Mouse (Mus musculus): ENCODE results near the gene Wdr13. TPM values are rescaled to one million over a fixed set of nuclear protein-coding genes. Genes with fewer than 3 reads are reported as not detected.
A peak's percentile ranks its signal among the peaks of the same experiment; 100 is the strongest.

The Wdr13 gene
- total RNA-seq (2014; rRNA removed; ENCODE audit: low replicate concordance) (130 and 155 TPM in 2 replicates), polyA plus RNA-seq (2015; fragmentation: Nextera tagmentation; extraction: Ambion mirVana) (24.4 and 26.4 TPM in 2 replicates)

DNA sequence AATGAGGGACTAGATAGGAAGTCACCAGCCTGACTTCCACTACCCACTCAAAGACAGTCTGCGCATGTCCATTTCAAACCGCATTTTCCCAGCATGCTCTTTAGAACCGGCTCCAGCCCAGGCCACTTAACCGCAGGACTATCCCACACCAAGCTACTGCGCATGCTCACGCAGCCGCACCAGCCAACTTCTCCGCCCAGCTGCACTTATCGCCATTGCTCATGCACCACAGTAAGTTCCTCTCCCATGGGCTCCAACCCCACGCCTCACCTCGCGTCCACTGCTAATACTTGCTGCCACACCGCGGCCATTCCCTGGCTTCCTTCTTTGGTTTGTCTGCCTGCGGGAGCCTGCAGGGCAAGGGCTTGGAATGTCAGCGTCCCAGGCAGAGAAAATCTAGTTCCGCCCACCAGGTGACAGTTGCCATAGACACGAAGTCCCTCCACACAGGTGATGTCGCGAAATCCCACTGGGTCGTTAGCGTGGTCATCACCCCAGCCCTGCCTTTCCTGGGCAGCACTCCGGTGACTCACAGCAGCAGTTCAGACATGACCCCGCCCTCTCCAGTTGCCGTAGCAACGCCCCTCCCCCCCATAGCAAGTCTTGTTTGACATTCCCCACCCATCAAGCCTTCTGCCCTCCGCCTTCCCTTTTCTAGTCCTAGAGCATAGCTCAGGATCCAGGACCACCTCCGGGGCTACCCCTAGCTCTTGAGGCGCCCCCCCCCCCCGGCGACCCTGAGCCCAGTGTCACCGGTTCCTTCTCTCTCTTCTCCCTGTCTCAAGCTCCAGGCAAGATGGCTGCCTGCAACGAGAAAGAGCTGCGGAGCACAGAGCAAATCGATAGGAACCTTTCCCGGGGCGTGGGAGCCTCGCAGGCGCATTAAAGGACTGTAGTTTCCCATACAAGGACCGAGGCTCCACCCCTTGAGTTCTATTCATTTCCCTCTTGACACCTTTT, at the start of gene Wdr13:
Gene Wdr13 (minus strand): TSS at position 876 of the 960 bp plus-strand sequence.
- WGBS: 14% methylated on average over 40 of the region's 40 CpGs
- Histone ChIP-seq H3K36me3 (replicated peaks; ENCODE audit: control insufficient read depth, insufficient read depth, low read length) (peaks cover 14% of the 10 kb centered on the region), H3K4me1 (ENCODE audit: control insufficient read depth, insufficient read depth) (0 out of 2 replicates have a peak, but pooled peaks cover 4% of the 10 kb centered on the region), H3K9ac (replicated peaks; ENCODE audit: low read depth, low read length) (peak within 1 kb of the TSS; percentile 33; the same call in 1 of the 2 replicates), H3K4me2 (ENCODE audit: low read depth, low read length) (peak within 1 kb of the TSS; percentile 58), H3K27me3 (ENCODE audit: control insufficient read depth, insufficient read depth, low read length) (no peaks in the 10 kb centered on the region), H3K9me3 (replicated peaks; ENCODE audit: control insufficient read depth, low read length) (no peaks in the 10 kb centered on the region), H3K4me3 (ENCODE audit: low read depth, low read length) (peak within 1 kb of the TSS; percentile 55), H3K27ac (ENCODE audit: low read depth) (peak within 1 kb of the TSS; percentile 96)
- DNase-seq (ENCODE audit: low spot score): peak; percentile 87
- peak; percentile 93 for ATAC-seq (ENCODE audit: insufficient read depth, low read depth)
- no peak for TF ChIP-seq EP300 (IDR thresholded peaks at IDR 0.05; ENCODE audit: low read depth)
- TF ChIP-seq CTCF (IDR thresholded peaks at IDR 0.05; ENCODE audit: low read depth): no peak

DNA sequence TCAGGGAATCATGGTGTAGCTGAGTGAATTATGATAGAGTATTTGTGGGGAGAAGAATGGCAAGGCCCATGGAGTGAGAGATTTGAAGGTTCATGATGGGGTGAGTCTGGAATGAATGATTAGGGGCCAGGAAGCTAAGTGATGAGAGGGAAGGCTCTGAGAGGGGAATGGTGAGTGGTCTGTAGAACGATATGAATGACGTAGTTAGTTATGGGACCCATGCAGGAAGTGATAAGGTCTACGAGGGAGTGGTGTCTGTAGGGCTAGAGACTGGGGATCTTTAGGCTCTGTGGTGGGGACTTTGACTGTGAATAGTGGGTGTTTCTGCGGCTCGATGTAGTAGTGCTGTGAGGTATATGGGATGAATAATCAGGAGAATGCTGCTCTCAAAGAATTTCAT, 47.0 kb upstream of the Wdr13 start:
- Histone ChIP-seq H3K4me3 (ENCODE audit: low read depth, low read length) (no peak overlapping the region), H3K9me3 (replicated peaks; ENCODE audit: control insufficient read depth, low read length) (no peaks in the 10 kb centered on the region), H3K4me1 (ENCODE audit: control insufficient read depth, insufficient read depth) (no peaks in the 10 kb centered on the region), H3K27ac (ENCODE audit: low read depth) (no peak overlapping the region), H3K36me3 (replicated peaks; ENCODE audit: control insufficient read depth, insufficient read depth, low read length) (no peaks in the 10 kb centered on the region), H3K9ac (replicated peaks; ENCODE audit: low read depth, low read length) (no peak overlapping the region), H3K4me2 (ENCODE audit: low read depth, low read length) (no peak overlapping the region), H3K27me3 (ENCODE audit: control insufficient read depth, insufficient read depth, low read length) (no peaks in the 10 kb centered on the region)
- no peak for DNase-seq (ENCODE audit: low spot score)
- TF ChIP-seq CTCF (IDR thresholded peaks at IDR 0.05; ENCODE audit: low read depth): no peak
- no peak for TF ChIP-seq EP300 (IDR thresholded peaks at IDR 0.05; ENCODE audit: low read depth)
- 64% methylated on average over 5 of the region's 5 CpGs for WGBS
- ATAC-seq (ENCODE audit: insufficient read depth, low read depth): no peak

GRCm38 (mm10) chrX:8178871-8179270, 46.2 kb upstream of the Wdr13 start:
- Histone ChIP-seq H3K4me3 (ENCODE audit: low read depth, low read length) (no peak overlapping the region), H3K27ac (ENCODE audit: low read depth) (no peak overlapping the region), H3K9ac (replicated peaks; ENCODE audit: low read depth, low read length) (no peak overlapping the region), H3K4me2 (ENCODE audit: low read depth, low read length) (no peak overlapping the region), H3K4me1 (ENCODE audit: control insufficient read depth, insufficient read depth) (no peaks in the 10 kb centered on the region), H3K9me3 (replicated peaks; ENCODE audit: control insufficient read depth, low read length) (no peaks in the 10 kb centered on the region), H3K36me3 (replicated peaks; ENCODE audit: control insufficient read depth, insufficient read depth, low read length) (no peaks in the 10 kb centered on the region), H3K27me3 (ENCODE audit: control insufficient read depth, insufficient read depth, low read length) (no peaks in the 10 kb centered on the region)
- DNase-seq (ENCODE audit: low spot score) (no peak), ATAC-seq (ENCODE audit: insufficient read depth, low read depth) (no peak)
- TF ChIP-seq CTCF (IDR thresholded peaks at IDR 0.05; ENCODE audit: low read depth): no peak
- no peak for TF ChIP-seq EP300 (IDR thresholded peaks at IDR 0.05; ENCODE audit: low read depth)
- WGBS: 66% methylated on average over 2 of the region's 2 CpGs

DNA sequence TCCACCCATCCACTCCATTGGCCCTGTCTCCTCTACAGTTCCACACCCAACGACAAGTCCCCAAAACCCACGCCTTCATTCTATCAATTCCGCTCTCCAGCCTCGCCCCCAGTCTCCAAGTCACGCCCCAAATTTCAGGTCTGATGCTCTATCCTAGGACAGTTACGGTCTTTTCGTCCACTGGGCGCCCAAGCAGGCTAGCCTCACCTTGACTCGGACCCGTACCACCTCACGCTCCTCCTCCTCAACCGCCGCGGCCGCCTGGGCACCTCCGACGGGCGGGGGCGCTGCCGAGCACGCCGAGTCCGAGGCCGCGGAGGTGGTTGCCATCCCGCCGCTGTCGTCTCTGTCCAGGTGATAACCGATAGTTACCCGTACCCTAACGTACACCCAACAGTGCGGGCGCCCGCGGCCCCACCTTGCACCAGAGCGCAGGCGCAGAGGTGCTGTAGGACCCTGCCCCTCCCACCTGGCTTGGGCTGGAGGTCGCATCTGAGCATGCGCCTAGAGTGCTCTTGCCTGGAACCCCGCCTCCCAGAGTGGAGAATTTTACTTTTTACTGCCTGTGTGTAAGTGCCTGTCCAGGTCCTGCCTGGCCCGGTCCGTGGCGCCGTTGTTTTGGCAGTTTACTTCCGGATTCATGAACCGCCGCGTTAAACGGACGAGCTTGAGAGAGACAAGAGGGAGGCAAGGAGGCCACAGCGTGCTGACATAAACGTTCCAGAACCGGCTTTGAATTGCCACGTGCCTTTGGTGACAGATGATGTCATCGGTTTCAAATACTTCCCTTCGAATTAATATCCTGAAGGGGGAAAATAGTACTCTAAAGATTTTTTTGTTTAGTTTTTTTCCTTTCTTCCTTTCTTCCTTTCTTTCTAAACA, 43.1 kb upstream of the Wdr13 start, which contains the start of gene Tbc1d25:
Gene Tbc1d25 (minus strand): TSS at position 678 of the 882 bp plus-strand sequence.
- DNase-seq (ENCODE audit: low spot score): peak; percentile 76
- H3K9ac ChIP-seq (replicated peaks; ENCODE audit: low read depth, low read length): peak within 1 kb of the TSS; percentile 68
- no peaks in the 10 kb centered on the region for H3K9me3 ChIP-seq (replicated peaks; ENCODE audit: control insufficient read depth, low read length)
- H3K4me1 ChIP-seq (ENCODE audit: control insufficient read depth, insufficient read depth): no peaks in the 10 kb centered on the region
- peak within 1 kb of the TSS; percentile 79 for H3K4me3 ChIP-seq (ENCODE audit: low read depth, low read length)
- WGBS: 7% methylated on average over 54 of the region's 56 CpGs
- no peaks in the 10 kb centered on the region for H3K27me3 ChIP-seq (ENCODE audit: control insufficient read depth, insufficient read depth, low read length)
- no peak for TF ChIP-seq EP300 (IDR thresholded peaks at IDR 0.05; ENCODE audit: low read depth)
- TF ChIP-seq CTCF (IDR thresholded peaks at IDR 0.05; ENCODE audit: low read depth): peak; percentile 19; the same call in 1 of the 2 replicates
- H3K4me2 ChIP-seq (ENCODE audit: low read depth, low read length): peak within 1 kb of the TSS; percentile 68
- H3K36me3 ChIP-seq (replicated peaks; ENCODE audit: control insufficient read depth, insufficient read depth, low read length): 0 out of 2 replicates have a peak, but pooled peaks cover 3% of the 10 kb centered on the region
- H3K27ac ChIP-seq (ENCODE audit: low read depth): peak within 1 kb of the TSS; percentile 76
- ATAC-seq (ENCODE audit: insufficient read depth, low read depth): peak; percentile 96

GRCm38 (mm10) chrX:8175169-8175503, 42.4 kb upstream of the Wdr13 start:
- Histone ChIP-seq H3K4me2 (ENCODE audit: low read depth, low read length) (peak overlapping the region; percentile 68), H3K9me3 (replicated peaks; ENCODE audit: control insufficient read depth, low read length) (no peaks in the 10 kb centered on the region), H3K27ac (ENCODE audit: low read depth) (0 out of 2 replicates have a peak overlapping the region, but pooled peaks have one; percentile 76), H3K36me3 (replicated peaks; ENCODE audit: control insufficient read depth, insufficient read depth, low read length) (0 out of 2 replicates have a peak, but pooled peaks cover 7% of the 10 kb centered on the region), H3K27me3 (ENCODE audit: control insufficient read depth, insufficient read depth, low read length) (no peaks in the 10 kb centered on the region), H3K9ac (replicated peaks; ENCODE audit: low read depth, low read length) (peak overlapping the region; percentile 68), H3K4me1 (ENCODE audit: control insufficient read depth, insufficient read depth) (no peaks in the 10 kb centered on the region), H3K4me3 (ENCODE audit: low read depth, low read length) (peak overlapping the region; percentile 79)
- 12% methylated on average over 4 of the region's 4 CpGs for WGBS
- TF ChIP-seq CTCF (IDR thresholded peaks at IDR 0.05; ENCODE audit: low read depth) (no peak), EP300 (IDR thresholded peaks at IDR 0.05; ENCODE audit: low read depth) (no peak)
- DNase-seq (ENCODE audit: low spot score): no peak
- no peak for ATAC-seq (ENCODE audit: insufficient read depth, low read depth)
